Mouse (Mus musculus) midbrain, embryonic 11.5 days (tissue): Measurements from ENCODE around the gene Sec14l1. TPM values are rescaled to one million over a fixed set of nuclear protein-coding genes. Genes with fewer than 3 reads are reported as not detected.

ENCODE experiments used
- ATAC-seq: fragments of 200-750 bp; cut with Nextera tagmentation; 2 replicates; pipeline ENCODE4 v1.8.0; 2017; ENCODE audit warnings: moderate TSS enrichment, moderate library complexity; ENCODE audit not compliant: low FRiP score
- DNase-seq: peaks from one replicate; pipeline ENCODE4 v3.0.0; 2015; ENCODE audit warnings: low spot score; ENCODE audit errors: missing footprints
- H3K27ac ChIP-seq: fragments of 300-500 bp; sonication (generic); 2 replicates; pipeline ENCODE4 v1.5.1; 2014; ENCODE audit warnings: low read depth, low read length
- H3K27me3 ChIP-seq: fragments of 300-500 bp; sonication (generic); 2 replicates; pipeline ENCODE4 v1.6.1; 2014; ENCODE audit warnings: mild to moderate bottlenecking, low read length, moderate library complexity, mixed read lengths; ENCODE audit not compliant: control insufficient read depth, insufficient read depth
- H3K36me3 ChIP-seq: fragments of 300-500 bp; sonication (generic); 2 replicates; pipeline ENCODE4 v1.6.1; 2014; ENCODE audit warnings: mild to moderate bottlenecking, low read length, moderate library complexity, mixed read lengths; ENCODE audit not compliant: control insufficient read depth, insufficient read depth
- H3K4me1 ChIP-seq: fragments of 300-500 bp; sonication (generic); 2 replicates; pipeline ENCODE4 v1.6.1; 2014; ENCODE audit warnings: low read length; ENCODE audit not compliant: control insufficient read depth, insufficient read depth
- H3K4me2 ChIP-seq: fragments of 300-500 bp; sonication (generic); 2 replicates; pipeline ENCODE4 v1.6.1; 2014; ENCODE audit warnings: mild to moderate bottlenecking, moderate library complexity
- H3K4me3 ChIP-seq: fragments of 300-500 bp; sonication (generic); 2 replicates; pipeline ENCODE4 v1.5.1; 2014; ENCODE audit warnings: low read depth, low read length
- H3K9ac ChIP-seq: fragments of 300-500 bp; sonication (generic); 2 replicates; pipeline ENCODE4 v1.6.1; 2014; ENCODE audit warnings: low read length
- H3K9me3 ChIP-seq: fragments of 300-500 bp; sonication (generic); 2 replicates; pipeline ENCODE4 v1.6.1; 2016; ENCODE audit warnings: low read length; ENCODE audit not compliant: control insufficient read depth
- WGBS: fragments of 180-500 bp; shearing (Covaris S2); extraction: QIAGEN DNeasy Blood & Tissue Kit; methylation state at CpG from one replicate; pipeline ENCODE4 v1.1.7; 2014; 5-methylcytosine and 5-hydroxymethylcytosine counted together
- polyA plus RNA-seq: library from polyadenylated mRNA; unstranded; fragments of >200 nt; fragmentation: Nextera tagmentation; extraction: Ambion mirVana; gene quantifications from 2 replicates; pipeline ENCODE4 v1.2.1, GENCODE M21; 2014

Sec14l1 gene
- polyA plus RNA-seq, 1 experiment from 2014 or later: 36.7 TPM

DNA sequence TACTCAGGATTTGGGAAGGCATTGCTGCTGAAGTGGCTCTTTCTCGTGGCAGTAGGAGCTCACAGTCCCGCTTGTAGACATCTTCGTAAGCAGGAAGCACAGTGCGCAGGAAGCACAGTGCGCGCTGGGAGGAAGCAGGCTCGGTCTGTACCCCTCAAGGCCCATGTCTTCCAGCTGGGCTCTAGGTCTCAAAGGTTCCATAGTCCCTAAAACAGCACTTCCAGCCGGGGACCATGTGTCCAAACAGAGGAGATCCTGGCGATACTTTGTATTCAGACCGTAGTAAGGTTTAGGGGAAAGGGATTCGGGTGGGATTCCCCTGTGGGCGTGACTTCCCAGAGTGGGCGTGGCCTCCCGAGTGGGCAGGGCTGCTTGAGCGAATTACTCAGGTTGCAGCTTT lies 60.0 kb downstream of the Sec14l1 start:
- WGBS: 44% methylated on average over 15 of the region's 15 CpGs
- Histone ChIP-seq H3K27ac (no peak overlapping the region), H3K27me3 (no peaks in the 10 kb centered on the region), H3K4me2 (peak overlapping the region; percentile 45), H3K9ac (peak overlapping the region; percentile 17; the same call in 1 of the 2 replicates), H3K36me3 (no peaks in the 10 kb centered on the region), H3K4me1 (no peaks in the 10 kb centered on the region), H3K9me3 (no peaks in the 10 kb centered on the region), H3K4me3 (peak overlapping the region; percentile 11)
- DNase-seq (peak; percentile 90), ATAC-seq (no peak)

DNA sequence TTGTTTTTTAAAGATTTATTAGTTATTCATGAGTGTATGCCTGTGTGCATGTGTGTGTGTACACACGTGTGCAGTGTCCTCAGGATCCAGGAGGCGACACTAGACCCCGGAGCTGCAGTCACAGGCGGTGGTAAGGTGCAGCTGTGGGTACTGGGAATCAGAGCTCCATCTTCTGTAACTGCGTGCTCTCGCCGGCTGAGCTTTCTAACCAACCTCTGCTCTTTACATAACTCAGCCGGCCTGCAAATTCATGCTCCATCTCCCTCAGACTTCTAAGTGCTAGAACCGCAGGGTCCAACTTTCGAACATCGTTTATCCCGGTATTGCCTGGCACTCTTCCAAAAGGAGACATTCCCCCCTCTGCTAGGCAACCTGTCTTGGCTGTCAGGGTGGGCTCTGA lies 60.5 kb downstream of the Sec14l1 start:
- DNase-seq: no peak
- no peaks in the 10 kb centered on the region for H3K4me1 ChIP-seq
- no peak overlapping the region for H3K9ac ChIP-seq
- 89% methylated on average over 12 of the region's 12 CpGs for WGBS
- H3K27ac ChIP-seq: no peak overlapping the region
- H3K4me3 ChIP-seq: no peak overlapping the region
- no peaks in the 10 kb centered on the region for H3K27me3 ChIP-seq
- H3K36me3 ChIP-seq: no peaks in the 10 kb centered on the region
- no peak overlapping the region for H3K4me2 ChIP-seq
- H3K9me3 ChIP-seq: no peaks in the 10 kb centered on the region; the same call in 1 of the 2 replicates
- no peak for ATAC-seq

DNA sequence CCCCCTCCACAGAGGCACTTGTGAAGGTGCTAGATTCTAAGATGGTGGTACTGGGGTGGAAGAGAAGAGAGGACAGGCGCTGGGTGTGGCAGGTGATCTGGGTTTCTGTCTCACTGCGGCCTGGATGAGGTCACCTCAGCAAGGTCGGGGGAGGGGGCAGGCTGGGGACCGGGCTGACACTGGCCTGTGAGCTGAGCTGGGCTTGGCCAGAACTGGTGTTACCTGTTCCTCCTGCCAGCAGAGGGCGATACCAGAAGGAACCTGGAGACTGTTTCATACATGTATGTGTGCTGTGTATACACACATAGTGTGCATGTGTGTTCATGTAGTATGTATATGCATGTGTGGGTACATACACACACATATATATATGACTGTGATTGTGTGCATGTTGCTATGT lies 61.3 kb downstream of the Sec14l1 start:
- H3K36me3 ChIP-seq: no peaks in the 10 kb centered on the region
- no peak overlapping the region for H3K27ac ChIP-seq
- no peaks in the 10 kb centered on the region for H3K4me1 ChIP-seq
- no peak overlapping the region for H3K9ac ChIP-seq
- no peak overlapping the region for H3K4me2 ChIP-seq
- DNase-seq (no peak), ATAC-seq (peak; percentile 40)
- H3K4me3 ChIP-seq: no peak overlapping the region
- no peaks in the 10 kb centered on the region for H3K27me3 ChIP-seq
- no peaks in the 10 kb centered on the region; the same call in 1 of the 2 replicates for H3K9me3 ChIP-seq
- 46% methylated on average over 5 of the region's 5 CpGs for whole genome bisulfite sequencing

DNA sequence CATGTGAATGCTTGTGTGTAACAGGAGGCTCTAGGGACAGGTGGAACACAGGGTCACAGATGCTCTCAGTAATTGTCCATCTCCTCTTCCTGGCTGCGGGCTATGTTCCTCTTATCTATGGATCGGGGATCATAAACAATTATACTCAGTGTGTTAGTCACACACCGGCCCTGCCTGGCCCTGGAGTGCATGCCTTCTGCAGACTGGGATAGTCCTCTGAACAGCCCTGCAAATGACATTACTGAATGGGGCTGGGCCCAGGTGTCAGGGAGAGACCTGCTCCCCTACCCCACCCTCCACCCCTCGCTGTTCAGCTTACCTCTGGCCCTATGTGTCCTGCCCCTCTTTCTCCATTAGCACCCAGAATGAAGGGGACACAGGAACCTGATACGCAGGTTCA lies 61.9 kb downstream of the Sec14l1 start:
- Histone ChIP-seq H3K4me3 (no peak overlapping the region), H3K9ac (no peak overlapping the region), H3K36me3 (no peaks in the 10 kb centered on the region), H3K27me3 (no peaks in the 10 kb centered on the region), H3K4me2 (no peak overlapping the region), H3K4me1 (no peaks in the 10 kb centered on the region), H3K27ac (no peak overlapping the region), H3K9me3 (no peaks in the 10 kb centered on the region; the same call in none of the 2 replicates)
- ATAC-seq: peak; percentile 6; the same call in 1 of the 2 replicates
- WGBS: 80% methylated on average over 5 of the region's 5 CpGs
- no peak for DNase-seq

DNA sequence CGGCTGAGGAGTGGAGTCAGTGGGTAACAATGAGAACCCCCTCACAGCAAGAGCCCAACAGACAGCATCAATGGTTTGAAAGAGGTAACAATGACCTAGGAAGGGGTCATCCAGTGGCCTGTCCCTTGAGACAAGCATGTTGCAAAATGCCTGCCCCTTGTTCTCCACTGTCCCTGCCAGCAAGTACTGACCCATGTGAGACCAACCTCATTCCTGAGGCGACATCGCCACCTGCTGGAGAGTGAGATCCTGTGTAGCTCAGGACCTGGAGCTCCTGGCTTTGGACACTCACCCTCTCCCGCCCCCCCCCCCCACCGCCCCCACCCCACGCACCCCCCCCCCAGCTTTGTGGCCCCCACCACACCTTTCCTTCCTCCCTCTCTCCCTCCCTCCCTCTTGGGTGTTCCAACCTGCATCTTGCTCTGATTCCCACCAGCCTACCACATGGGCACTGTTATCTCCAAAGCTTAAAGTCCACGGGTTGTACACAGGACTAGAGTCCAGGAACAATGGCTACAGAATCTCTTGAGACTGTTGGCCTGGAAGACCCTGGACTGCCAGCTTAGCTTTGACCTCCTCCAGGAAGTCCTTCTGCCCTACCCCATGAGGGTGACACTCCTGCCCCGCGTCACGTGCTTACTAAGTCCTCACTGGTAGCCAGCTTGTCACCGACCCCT lies 62.5 kb downstream of the Sec14l1 start:
- H3K27me3 ChIP-seq: no peaks in the 10 kb centered on the region
- ATAC-seq (peak; percentile 84), DNase-seq (peak; percentile 97)
- no peak overlapping the region for H3K9ac ChIP-seq
- no peak overlapping the region for H3K4me2 ChIP-seq
- no peaks in the 10 kb centered on the region for H3K36me3 ChIP-seq
- no peaks in the 10 kb centered on the region; the same call in none of the 2 replicates for H3K9me3 ChIP-seq
- H3K4me3 ChIP-seq: no peak overlapping the region
- WGBS: 57% methylated on average over 9 of the region's 11 CpGs
- H3K4me1 ChIP-seq: no peaks in the 10 kb centered on the region
- no peak overlapping the region for H3K27ac ChIP-seq

DNA sequence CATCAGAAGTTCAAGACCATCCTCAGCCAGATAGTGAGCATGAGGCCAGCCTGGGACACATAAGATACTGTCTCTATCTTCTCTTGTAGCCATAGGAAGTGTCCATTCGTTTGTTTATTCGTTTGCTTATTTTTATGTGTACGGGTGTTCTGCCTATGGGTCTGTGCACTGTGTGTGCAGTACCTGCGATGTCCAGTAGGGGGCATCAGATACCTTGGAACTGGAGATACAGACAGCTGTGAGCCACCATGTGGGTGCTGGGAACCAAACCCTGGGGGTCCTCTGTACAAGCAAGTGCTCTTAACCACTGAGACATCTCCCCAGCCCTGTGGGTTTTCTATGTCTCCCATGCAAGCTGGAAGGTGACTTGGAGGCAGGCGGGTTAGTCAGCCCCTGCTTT lies 64.9 kb downstream of the Sec14l1 start:
- no peak for ATAC-seq
- 82% methylated on average over 5 of the region's 5 CpGs for WGBS
- no peak overlapping the region for H3K4me3 ChIP-seq

DNA sequence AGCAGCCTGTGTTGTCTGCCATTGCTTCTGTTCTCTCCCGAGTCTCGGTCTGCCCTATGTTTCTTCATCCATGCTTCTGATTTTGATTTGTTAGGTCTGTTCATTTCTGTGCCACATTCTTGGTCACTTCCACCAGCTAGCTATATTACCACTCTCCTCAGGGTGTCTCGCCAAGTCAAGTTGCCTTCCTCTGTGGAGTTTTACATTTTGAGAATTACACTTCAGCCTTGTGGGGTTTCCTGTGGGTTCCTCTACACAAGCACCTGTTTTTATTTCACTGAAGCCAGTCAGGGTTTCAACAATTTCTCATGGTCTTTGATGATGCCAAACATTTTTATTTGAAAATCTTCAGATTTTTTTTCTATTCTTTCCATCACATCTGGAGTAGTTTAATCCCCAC lies 67.8 kb downstream of the Sec14l1 start:
- Histone ChIP-seq H3K4me2 (no peak overlapping the region), H3K27ac (no peak overlapping the region), H3K4me1 (no peaks in the 10 kb centered on the region), H3K9ac (no peak overlapping the region), H3K9me3 (no peaks in the 10 kb centered on the region; the same call in none of the 2 replicates), H3K27me3 (no peaks in the 10 kb centered on the region), H3K4me3 (no peak overlapping the region), H3K36me3 (no peaks in the 10 kb centered on the region)
- 95% methylated on average over 3 of the region's 3 CpGs for WGBS
- DNase-seq (peak; percentile 47), ATAC-seq (no peak)

More for the DNA sequence above, 64.9 kb downstream of the Sec14l1 start:
- Histone ChIP-seq H3K36me3 (no peaks in the 10 kb centered on the region), H3K27ac (no peak overlapping the region), H3K27me3 (no peaks in the 10 kb centered on the region), H3K9me3 (no peaks in the 10 kb centered on the region; the same call in none of the 2 replicates), H3K4me1 (no peaks in the 10 kb centered on the region), H3K4me2 (no peak overlapping the region), H3K9ac (no peak overlapping the region)
- DNase-seq: peak; percentile 56

DNA sequence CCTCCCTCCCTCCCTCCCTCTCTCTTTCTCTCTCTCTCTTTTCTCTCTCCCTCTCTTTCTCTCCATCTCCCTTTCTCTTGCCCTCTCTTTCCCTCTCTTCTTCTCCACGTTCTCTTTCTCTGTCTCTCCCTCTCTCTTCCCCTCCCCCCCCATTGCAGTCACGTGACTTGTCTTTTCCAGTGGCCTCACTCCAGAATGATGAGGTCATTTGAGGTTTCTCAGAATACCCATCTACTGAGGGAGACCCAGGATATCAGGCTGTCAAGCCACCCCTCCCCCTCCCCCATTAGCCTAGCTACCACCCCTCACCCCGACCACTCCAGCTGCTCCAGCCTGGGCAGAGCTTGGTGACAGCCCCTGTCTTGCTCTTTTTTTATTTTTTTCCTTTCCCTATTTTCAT lies 68.3 kb downstream of the Sec14l1 start:
- Histone ChIP-seq H3K27me3 (no peaks in the 10 kb centered on the region), H3K4me2 (no peak overlapping the region), H3K9ac (no peak overlapping the region), H3K4me1 (no peaks in the 10 kb centered on the region), H3K9me3 (no peaks in the 10 kb centered on the region; the same call in none of the 2 replicates), H3K27ac (no peak overlapping the region), H3K36me3 (no peaks in the 10 kb centered on the region), H3K4me3 (no peak overlapping the region)
- 90% methylated on average over 2 of the region's 3 CpGs for WGBS
- peak; percentile 72 for DNase-seq
- no peak for ATAC-seq

DNA sequence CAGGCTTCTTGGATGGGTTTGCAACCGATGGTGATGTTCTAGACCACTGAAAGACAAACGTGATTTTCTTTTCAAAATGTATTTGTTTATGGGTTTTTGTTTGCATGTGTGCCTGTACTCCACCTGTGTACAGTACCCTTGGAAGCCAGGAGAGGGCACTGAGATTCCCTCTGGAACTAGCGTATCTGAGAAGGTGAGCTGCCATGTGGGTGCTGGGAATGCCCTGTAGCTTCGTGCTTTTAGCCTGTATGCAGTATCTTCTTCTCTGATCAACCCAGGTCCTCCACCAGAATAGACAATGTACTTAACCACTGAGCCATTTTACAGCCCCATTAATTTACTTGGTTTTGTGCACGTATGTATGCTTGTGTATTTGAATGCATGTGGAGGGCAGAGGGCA lies 68.9 kb downstream of the Sec14l1 start:
- Histone ChIP-seq H3K9me3 (no peaks in the 10 kb centered on the region; the same call in none of the 2 replicates), H3K4me2 (no peak overlapping the region), H3K27me3 (no peaks in the 10 kb centered on the region), H3K4me3 (no peak overlapping the region), H3K9ac (no peak overlapping the region), H3K27ac (no peak overlapping the region), H3K4me1 (no peaks in the 10 kb centered on the region), H3K36me3 (no peaks in the 10 kb centered on the region)
- DNase-seq: peak; percentile 60
- ATAC-seq: no peak
- 83% methylated on average over 5 of the region's 5 CpGs for WGBS
